ENCODE assay signal across 10 mouse cellular contexts in the genomic region with DNA sequence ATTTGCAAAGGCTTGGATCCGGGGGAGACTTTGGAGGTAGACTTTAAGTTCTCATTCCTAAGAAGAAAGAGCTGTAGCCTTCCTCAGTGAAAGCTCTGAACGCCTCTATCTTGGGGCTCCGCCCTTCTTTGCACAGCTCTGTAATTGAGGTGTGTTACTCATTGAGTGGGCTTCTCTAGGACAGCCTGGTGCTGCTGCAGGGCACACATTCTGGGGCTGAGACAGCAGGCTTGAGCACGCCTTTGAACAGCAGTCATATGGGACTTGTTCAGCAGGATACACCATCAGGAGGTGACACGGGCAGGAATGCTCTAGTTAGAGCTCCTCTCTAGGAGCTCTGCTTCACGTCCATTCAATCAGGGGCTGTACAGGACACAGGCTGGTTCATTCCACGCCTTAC.
"Had no signal": no experiment of that assay in that cellular context is flagged by ENCODE, and none has a peak within 500 bp of the region (broad histone marks: within the 10 kb centered on the region; RNA-seq: fewer than 3 reads in every experiment).

No protein-coding gene starts in this region.

- H3K9me3 ChIP-seq: limb, embryonic 12.5 days; liver, embryonic 12.5 days; lung, embryonic 15.5 days; midbrain, embryonic 12.5 days had no signal

- ATAC-seq: intestine, embryonic 16.5 days; liver, embryonic 12.5 days; midbrain, embryonic 16.5 days had no signal

- DNase-seq: kidney, adult 8-10 months; thymus, postnatal 4 days had no signal

- H3K4me3 ChIP-seq: left cerebral cortex, adult 2 months; limb, embryonic 12.5 days; liver, embryonic 12.5 days; lung, embryonic 15.5 days; midbrain, embryonic 12.5 days had no signal

- H3K27me3 ChIP-seq: limb, embryonic 12.5 days; liver, embryonic 12.5 days; lung, embryonic 15.5 days; midbrain, embryonic 12.5 days had no signal

- H3K4me1 ChIP-seq: limb, embryonic 12.5 days; liver, embryonic 12.5 days; lung, embryonic 15.5 days; midbrain, embryonic 12.5 days had no signal

- H3K27ac ChIP-seq: kidney, postnatal 0 days; left cerebral cortex, adult 2 months; limb, embryonic 12.5 days; liver, embryonic 12.5 days; lung, embryonic 15.5 days; midbrain, embryonic 12.5 days had no signal

- H3K4me2 ChIP-seq: limb, embryonic 12.5 days; liver, embryonic 12.5 days; lung, embryonic 15.5 days; midbrain, embryonic 12.5 days had no signal

- H3K9ac ChIP-seq: limb, embryonic 12.5 days; liver, embryonic 12.5 days; lung, embryonic 15.5 days; midbrain, embryonic 12.5 days had no signal
